Mouse (Mus musculus) bone marrow macrophage, adult 2 months (primary cell): Measurements from ENCODE around the gene Sv2c.

ENCODE experiments used
- CTCF ChIP-seq: IDR thresholded peaks from 2 replicates; pipeline ENCODE4 v1.5.1; 2012; ENCODE audit warnings: low read depth, mild to moderate bottlenecking, low read length, moderate library complexity
- POLR2A ChIP-seq: IDR thresholded peaks from 2 replicates; pipeline ENCODE4 v1.6.1; 2012; ENCODE audit warnings: mild to moderate bottlenecking, low read depth, low read length, borderline replicate concordance

DNA sequence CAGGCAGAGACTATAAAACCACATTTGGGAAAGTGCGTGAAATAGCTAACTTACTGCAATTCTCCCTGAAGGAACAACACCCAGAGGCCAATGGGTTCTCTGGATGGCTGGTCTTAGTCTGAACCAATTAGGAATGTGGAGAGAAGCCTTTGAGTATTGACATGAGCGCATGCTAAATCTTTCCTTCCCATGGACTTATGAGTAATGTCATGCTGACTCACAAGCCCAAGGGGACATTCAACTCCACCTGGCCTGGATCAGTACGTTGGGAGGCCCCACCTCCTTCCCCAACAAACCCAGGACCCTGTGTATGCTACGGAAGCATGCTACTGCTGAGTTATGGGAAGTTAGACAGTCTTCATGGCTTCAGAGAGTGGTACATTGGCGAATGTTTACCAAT lies 177.2 kb downstream of the Sv2c start:
- TF ChIP-seq POLR2A (no peak), CTCF (no peak)
